Mouse (Mus musculus) small intestine, adult 2 months (tissue): ENCODE results near the gene Bend5.

Source experiments
- CTCF ChIP-seq: fragments of 200-500 bp; IDR thresholded peaks from 2 replicates; pipeline ENCODE4 v1.5.1; 2012; ENCODE audit warnings: low read depth, mild to moderate bottlenecking, control low read depth, inconsistent platforms, low read length, moderate library complexity, mixed read lengths; ENCODE audit not compliant: insufficient replicate concordance, insufficient read length; ENCODE audit errors: extremely low read depth
- POLR2A ChIP-seq: fragments of 200-500 bp; IDR thresholded peaks from 2 replicates; pipeline ENCODE4 v1.6.1; 2012; ENCODE audit warnings: low read depth, mild to moderate bottlenecking, control low read depth, inconsistent platforms, low read length, moderate library complexity

- TF ChIP-seq CTCF (no peak), POLR2A (no peak)
Measured at GRCm38 (mm10) chr4:111469847-111470246, 55.0 kb downstream of the Bend5 start.
